Mouse (Mus musculus) embryonic facial prominence, embryonic 13.5 days (tissue): ENCODE measurements around the gene Brd3. TPM values are rescaled to one million over a fixed set of nuclear protein-coding genes. Genes with fewer than 3 reads are reported as not detected.
A peak's percentile ranks its signal among the peaks of the same experiment; 100 is the strongest.

ENCODE experiments used
- ATAC-seq: fragments of 200-750 bp; cut with Nextera tagmentation; 2 replicates; pipeline ENCODE4 v1.8.0; 2017; ENCODE audit warnings: low read depth; ENCODE audit not compliant: insufficient number of reproducible peaks, insufficient read depth, low FRiP score, low TSS enrichment
- H3K27ac ChIP-seq: fragments of 300-500 bp; sonication (generic); 2 replicates; pipeline ENCODE4 v1.5.1; 2015; ENCODE audit warnings: moderate library complexity, mild to moderate bottlenecking, inconsistent platforms
- H3K27me3 ChIP-seq: fragments of 300-500 bp; sonication (generic); 2 replicates; pipeline ENCODE4 v1.6.1; 2015; ENCODE audit warnings: mild to moderate bottlenecking, inconsistent platforms
- H3K36me3 ChIP-seq: fragments of 300-500 bp; sonication (generic); 2 replicates; pipeline ENCODE4 v1.6.1; 2015; ENCODE audit warnings: mild to moderate bottlenecking, inconsistent platforms
- H3K4me1 ChIP-seq: fragments of 300-500 bp; sonication (generic); 2 replicates; pipeline ENCODE4 v1.6.1; 2015; ENCODE audit warnings: inconsistent platforms
- H3K4me2 ChIP-seq: fragments of 300-500 bp; sonication (generic); 2 replicates; pipeline ENCODE4 v1.6.1; 2015; ENCODE audit warnings: moderate library complexity, mild to moderate bottlenecking, inconsistent platforms
- H3K4me3 ChIP-seq: fragments of 300-500 bp; sonication (generic); 2 replicates; pipeline ENCODE4 v1.5.1; 2015; ENCODE audit warnings: mild to moderate bottlenecking, inconsistent platforms
- H3K9ac ChIP-seq: fragments of 300-500 bp; sonication (generic); 2 replicates; pipeline ENCODE4 v1.6.1; 2015; ENCODE audit warnings: mild to moderate bottlenecking, inconsistent platforms
- H3K9me3 ChIP-seq: fragments of 300-500 bp; sonication (generic); 2 replicates; pipeline ENCODE4 v1.6.1; 2016; ENCODE audit warnings: inconsistent platforms
- WGBS: fragments of 180-500 bp; shearing (Covaris S2); methylation state at CpG from one replicate; pipeline ENCODE4 v1.1.7; 2015; ENCODE audit warnings: mixed read lengths; 5-methylcytosine and 5-hydroxymethylcytosine counted together
- microRNA-seq: library from miRNA; unstranded; fragments of <30 nt; microRNA quantifications from one replicate; pipeline ENCODE4, GENCODE M21; 2016
- polyA plus RNA-seq: library from polyadenylated mRNA; unstranded; fragments of >200 nt; fragmentation: Nextera tagmentation; extraction: Ambion mirVana; gene quantifications from 2 replicates; pipeline ENCODE4 v1.2.1, GENCODE M21; 2015

Brd3 gene
- polyA plus RNA-seq, 1 experiment from 2014 or later = 138 TPM

DNA sequence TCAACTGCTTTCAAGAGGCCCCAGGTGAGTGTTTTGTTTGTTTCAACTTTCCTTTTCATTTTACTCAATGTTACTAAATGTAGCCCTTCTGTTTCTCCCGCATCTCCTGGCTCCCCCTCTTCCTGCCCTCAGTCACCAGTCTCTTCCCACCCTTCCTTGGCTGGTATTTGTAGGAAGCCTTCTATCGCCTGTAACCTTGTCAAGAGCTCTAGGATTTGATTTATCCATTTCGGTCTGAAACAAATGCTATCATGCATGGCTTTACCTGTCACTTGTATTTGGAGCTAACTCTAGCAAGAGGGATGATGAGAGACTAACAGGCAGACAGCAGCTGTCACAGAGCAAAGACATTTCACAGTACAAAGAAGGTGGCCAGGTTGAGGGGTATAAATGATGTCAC is 99.3 kb downstream of the Brd3 start:
- ATAC-seq = no peak
- Histone ChIP-seq H3K4me1 (peaks cover 60% of the 10 kb centered on the region), H3K36me3 (no peaks in the 10 kb centered on the region), H3K9me3 (no peaks in the 10 kb centered on the region), H3K9ac (no peak overlapping the region), H3K27me3 (no peaks in the 10 kb centered on the region), H3K27ac (no peak overlapping the region), H3K4me2 (no peak overlapping the region), H3K4me3 (no peak overlapping the region)
- WGBS = 66% methylated on average over 3 of the region's 3 CpGs

DNA sequence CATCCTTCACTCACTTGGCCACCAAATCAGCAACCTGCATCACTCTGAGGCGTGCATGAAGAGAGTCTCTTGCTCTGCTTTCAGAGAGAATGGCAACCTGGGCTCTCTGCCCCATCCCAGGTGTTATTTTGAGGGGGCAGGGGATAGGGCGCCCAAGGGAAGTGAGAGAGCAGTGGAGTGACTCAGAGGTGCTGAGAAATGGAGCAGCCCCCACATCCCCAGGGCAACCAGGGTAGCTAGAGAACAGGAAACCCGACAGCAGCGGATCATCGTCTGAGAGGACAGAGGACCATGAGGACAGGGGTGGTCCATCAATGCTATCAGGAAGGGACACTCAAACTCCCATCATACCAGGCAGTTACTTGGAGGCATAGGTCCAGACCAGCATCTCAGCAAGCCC is 100.5 kb downstream of the Brd3 start:
- ATAC-seq = no peak
- no peaks in the 10 kb centered on the region for H3K36me3 ChIP-seq
- H3K9me3 ChIP-seq = no peaks in the 10 kb centered on the region
- H3K27me3 ChIP-seq = no peaks in the 10 kb centered on the region
- peaks cover 49% of the 10 kb centered on the region for H3K4me1 ChIP-seq
- H3K4me3 ChIP-seq = no peak overlapping the region
- H3K27ac ChIP-seq = no peak overlapping the region
- H3K4me2 ChIP-seq = no peak overlapping the region
- 80% methylated on average over 5 of the region's 5 CpGs for WGBS
- H3K9ac ChIP-seq = no peak overlapping the region

DNA sequence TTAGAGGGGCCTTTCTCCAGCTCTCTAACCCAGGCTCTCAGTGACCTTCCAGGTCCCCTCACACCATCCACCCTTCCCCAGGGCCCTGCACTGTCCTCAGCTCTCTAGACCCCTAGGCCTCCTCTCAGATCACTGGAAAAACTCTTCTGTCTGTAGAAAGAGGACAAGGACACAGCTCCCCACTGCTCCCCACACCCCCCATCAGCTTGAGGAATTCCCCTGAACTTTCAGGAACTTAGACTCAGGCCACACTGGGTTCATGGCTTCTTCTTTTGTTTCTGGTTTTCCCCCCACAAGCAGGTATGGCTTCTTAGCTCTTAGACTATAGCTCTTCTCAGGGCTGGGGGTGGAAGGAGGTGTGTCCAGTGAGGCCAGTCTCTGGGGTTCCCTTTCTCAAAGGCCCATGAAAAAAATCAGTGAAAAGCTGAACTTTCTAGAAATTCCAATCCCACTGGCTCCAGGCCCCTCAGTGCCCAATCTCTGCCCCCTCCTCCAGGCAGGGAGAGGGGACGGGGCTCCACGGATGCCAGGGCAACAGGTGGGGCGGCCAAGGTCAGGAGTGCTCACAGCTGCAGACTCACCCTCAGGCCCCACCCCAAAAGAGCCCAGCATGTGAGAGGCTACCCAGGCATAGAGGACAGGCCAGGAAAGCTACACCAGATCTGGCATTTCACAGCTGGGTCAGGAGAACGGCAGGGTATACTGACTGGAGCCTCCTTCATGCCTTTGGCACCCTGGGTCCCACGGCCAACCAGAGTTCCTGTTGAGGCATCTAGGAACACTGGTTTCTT is 102.2 kb downstream of the Brd3 start:
- no peaks in the 10 kb centered on the region for H3K27me3 ChIP-seq
- 0 out of 2 replicates have a peak overlapping the region, but pooled peaks have one; percentile 27 for H3K9ac ChIP-seq
- H3K36me3 ChIP-seq = no peaks in the 10 kb centered on the region
- no peak overlapping the region for H3K4me3 ChIP-seq
- no peak overlapping the region for H3K4me2 ChIP-seq
- peaks cover 35% of the 10 kb centered on the region for H3K4me1 ChIP-seq
- no peaks in the 10 kb centered on the region for H3K9me3 ChIP-seq
- no peak for ATAC-seq
- WGBS = 48% methylated on average over 5 of the region's 5 CpGs
- H3K27ac ChIP-seq = peak overlapping the region; percentile 23; the same call in 1 of the 2 replicates

DNA sequence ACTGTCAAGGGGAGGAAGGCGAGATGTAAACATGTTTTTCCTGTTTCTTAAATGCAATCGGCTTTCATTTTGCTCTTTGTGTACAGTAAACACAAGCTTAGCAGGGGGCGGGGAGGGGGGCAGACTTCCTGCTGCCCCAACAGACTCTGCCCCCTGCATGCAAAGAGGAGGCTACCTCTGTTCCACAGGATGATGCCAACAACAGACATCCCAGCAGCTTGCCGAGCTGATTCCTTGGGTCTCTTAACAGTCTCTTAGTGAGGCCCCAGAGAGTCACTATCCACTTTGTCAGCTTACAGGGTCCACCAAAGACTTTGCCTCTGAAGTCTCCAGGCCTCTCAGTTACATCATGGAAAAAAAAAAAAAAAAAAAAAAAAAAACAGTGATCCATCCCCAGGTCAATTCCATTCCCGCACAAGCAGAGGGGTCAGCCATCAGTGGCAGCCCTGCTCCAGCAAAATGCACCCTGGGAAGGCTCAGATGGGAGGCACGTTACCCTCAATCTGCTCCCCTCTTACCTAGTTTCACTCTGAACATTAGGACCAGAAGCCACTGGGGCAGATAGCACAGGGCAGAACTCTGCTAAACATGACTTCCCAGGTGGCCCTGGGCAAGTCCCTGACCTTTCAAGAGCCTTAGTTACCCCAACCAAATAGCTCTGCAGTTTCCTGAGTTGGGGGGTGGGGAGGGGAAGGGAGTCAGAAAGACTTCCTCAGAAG is 102.9 kb downstream of the Brd3 start:
- ATAC-seq = no peak
- WGBS = 29% methylated on average over 6 of the region's 6 CpGs

DNA sequence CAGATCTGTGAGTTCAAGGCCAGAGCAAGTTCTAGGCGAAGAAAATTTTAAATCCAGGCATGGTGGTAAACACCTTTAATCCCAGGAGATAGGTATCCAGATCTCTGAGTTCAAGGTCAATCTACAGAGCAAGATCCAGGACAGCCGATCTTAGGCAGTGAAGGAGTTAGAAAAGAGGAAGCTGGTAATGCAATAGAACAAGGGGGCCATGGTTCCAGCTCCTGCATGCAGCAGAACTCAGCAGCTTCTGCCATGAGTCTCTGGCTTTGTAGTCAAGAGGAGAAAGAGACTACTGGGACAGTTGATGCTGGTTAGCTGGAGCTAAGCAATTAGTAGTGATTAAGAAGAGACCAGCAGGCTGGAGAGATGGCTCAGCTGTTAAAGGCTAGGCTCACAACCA is 105.9 kb downstream of the Brd3 start:
- 75% methylated on average over 2 of the region's 2 CpGs for WGBS
- no peaks in the 10 kb centered on the region for H3K27me3 ChIP-seq
- H3K4me2 ChIP-seq = no peak overlapping the region
- no peak overlapping the region for H3K27ac ChIP-seq
- peaks cover 8% of the 10 kb centered on the region for H3K36me3 ChIP-seq
- ATAC-seq = no peak
- no peak overlapping the region for H3K4me3 ChIP-seq
- H3K4me1 ChIP-seq = peaks cover 35% of the 10 kb centered on the region
- H3K9me3 ChIP-seq = 0 out of 2 replicates have a peak, but pooled peaks cover 9% of the 10 kb centered on the region
- no peak overlapping the region for H3K9ac ChIP-seq

More for the DNA sequence above, 102.9 kb downstream of the Brd3 start:
- H3K9me3 ChIP-seq = 0 out of 2 replicates have a peak, but pooled peaks cover 3% of the 10 kb centered on the region
- H3K27ac ChIP-seq = 0 out of 2 replicates have a peak overlapping the region, but pooled peaks have one; percentile 23
- H3K36me3 ChIP-seq = peaks cover 1% of the 10 kb centered on the region; the same call in 1 of the 2 replicates
- peaks cover 34% of the 10 kb centered on the region for H3K4me1 ChIP-seq
- no peaks in the 10 kb centered on the region for H3K27me3 ChIP-seq
- H3K4me2 ChIP-seq = no peak overlapping the region
- H3K9ac ChIP-seq = 0 out of 2 replicates have a peak overlapping the region, but pooled peaks have one; percentile 27
- no peak overlapping the region for H3K4me3 ChIP-seq

DNA sequence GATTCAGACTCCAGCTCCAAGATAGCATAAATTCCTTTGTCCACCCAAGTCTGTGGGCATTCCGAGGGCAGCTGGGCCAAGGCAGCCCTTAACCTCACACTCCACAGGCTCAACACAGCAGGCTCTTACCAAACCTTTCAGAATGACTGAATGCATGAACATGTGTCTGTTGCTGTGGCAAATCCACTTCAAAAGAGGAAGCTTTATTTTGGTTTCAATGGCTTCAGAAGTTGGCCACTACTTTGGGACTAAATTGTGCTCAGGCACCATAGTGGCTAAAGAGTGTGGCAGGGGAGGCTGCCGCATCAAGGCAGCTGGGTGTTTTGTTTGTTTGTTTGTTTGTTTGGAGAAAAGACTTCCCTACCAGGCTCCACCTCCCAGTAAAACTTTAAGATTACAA is 107.4 kb downstream of the Brd3 start:
- H3K9me3 ChIP-seq = 0 out of 2 replicates have a peak, but pooled peaks cover 9% of the 10 kb centered on the region
- 94% methylated on average over 2 of the region's 2 CpGs for WGBS
- no peaks in the 10 kb centered on the region for H3K27me3 ChIP-seq
- peaks cover 8% of the 10 kb centered on the region for H3K36me3 ChIP-seq
- ATAC-seq = no peak
- no peak overlapping the region for H3K9ac ChIP-seq
- H3K27ac ChIP-seq = no peak overlapping the region
- no peak overlapping the region for H3K4me3 ChIP-seq
- peaks cover 42% of the 10 kb centered on the region for H3K4me1 ChIP-seq
- H3K4me2 ChIP-seq = no peak overlapping the region

DNA sequence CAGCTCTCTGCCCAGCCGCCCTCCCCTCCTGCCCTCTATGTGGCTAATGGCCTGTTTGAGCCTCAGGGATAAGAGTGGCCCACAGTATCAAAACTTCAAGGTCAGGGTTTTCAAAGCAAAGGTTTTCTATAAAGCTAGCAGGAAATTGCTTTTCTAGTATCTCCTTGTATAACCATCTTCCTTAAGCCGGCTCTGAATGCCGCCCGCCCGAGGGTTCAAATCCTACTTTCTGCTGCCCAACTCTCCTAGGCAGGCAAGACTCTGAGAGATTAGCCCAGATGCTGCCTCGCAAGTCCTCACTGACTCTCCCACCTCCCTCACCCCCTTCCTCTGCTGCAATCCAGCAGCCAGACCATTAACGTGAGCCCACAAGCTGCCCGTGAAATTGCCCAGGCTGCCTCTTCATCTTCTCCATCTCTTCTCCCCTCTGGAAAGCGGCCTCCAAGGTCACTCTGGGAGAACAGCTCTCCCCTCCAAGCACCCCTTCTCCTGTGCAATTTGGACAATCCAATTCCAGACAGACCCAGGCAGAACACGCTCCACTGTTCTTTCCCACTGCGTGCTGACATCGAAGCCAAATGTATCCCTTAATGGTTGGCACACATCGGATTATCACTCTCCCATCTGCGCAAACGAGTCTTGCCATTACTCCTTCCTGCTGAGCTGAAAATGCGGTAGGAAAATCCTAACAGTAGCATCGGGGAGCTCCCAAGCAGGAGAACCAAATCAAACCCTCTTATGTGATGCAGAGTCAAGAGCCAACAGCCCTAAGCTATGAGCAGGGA is 110.6 kb downstream of the Brd3 start:
- no peak overlapping the region for H3K4me2 ChIP-seq
- no peaks in the 10 kb centered on the region for H3K27me3 ChIP-seq
- no peak for ATAC-seq
- no peak overlapping the region for H3K27ac ChIP-seq
- 0 out of 2 replicates have a peak, but pooled peaks cover 9% of the 10 kb centered on the region for H3K9me3 ChIP-seq
- H3K4me3 ChIP-seq = no peak overlapping the region
- no peak overlapping the region for H3K9ac ChIP-seq
- 60% methylated on average over 17 of the region's 17 CpGs for WGBS
- H3K4me1 ChIP-seq = peaks cover 45% of the 10 kb centered on the region
- H3K36me3 ChIP-seq = peaks cover 8% of the 10 kb centered on the region

Small RNAs within 50 kb of the gene (microRNA-seq; reads per million reads assigned to microRNA genes)
- gene Gm24049 (not detected), gene Mir7578 (not detected)

Other genes with a start within 250 kb of the Brd3 start
- gene Vav2, start 80.6 kb downstream of the Brd3 start, polyA plus RNA-seq = 5.2 and 5.4 TPM in 2 replicates
- 15.4 and 15.7 TPM in 2 replicates for gene Brd3os, start 65.3 kb downstream of the Brd3 start, polyA plus RNA-seq
- gene Wdr5, start 7.5 kb upstream of the Brd3 start, polyA plus RNA-seq = 57.4 and 57.9 TPM in 2 replicates
- 16.7 and 18.7 TPM in 2 replicates for gene Rxra, start 168.8 kb upstream of the Brd3 start, polyA plus RNA-seq